ENCODE assay signal across 23 mouse cellular contexts in genomic region chr19:22703876-22704275, GRCm38 (mm10).
DNase-seq lines count a peak whose midpoint lies in the region; ATAC-seq and TF ChIP-seq lines count a peak whose summit lies in the region.
"Had no signal": no experiment of that assay in that cellular context is flagged by ENCODE, and none has a peak within 500 bp of the region (broad histone marks: within the 10 kb centered on the region; RNA-seq: fewer than 3 reads in every experiment).

No protein-coding gene starts in this region.

- H3K9me3 ChIP-seq in forebrain, embryonic 15.5 days: no peaks in the 10 kb centered on the region
- no peaks in the 10 kb centered on the region for H3K9me3 ChIP-seq in forebrain, embryonic 12.5 days
- H3K9me3 ChIP-seq in lung, postnatal 0 days (ENCODE audit: low read length): no peaks in the 10 kb centered on the region
- no peaks in the 10 kb centered on the region for H3K9me3 ChIP-seq in liver, embryonic 12.5 days (replicated peaks)
- H3K9me3 ChIP-seq: embryonic facial prominence, embryonic 12.5 days; heart, embryonic 15.5 days; midbrain, embryonic 10.5 days had no signal

- H3K27me3 ChIP-seq in forebrain, embryonic 15.5 days: no peaks in the 10 kb centered on the region
- peaks cover 5% of the 10 kb centered on the region for H3K27me3 ChIP-seq in forebrain, embryonic 12.5 days
- H3K27me3 ChIP-seq in lung, postnatal 0 days (replicated peaks; ENCODE audit: insufficient read depth, low read length): no peaks in the 10 kb centered on the region
- no peaks in the 10 kb centered on the region for H3K27me3 ChIP-seq in liver, embryonic 12.5 days (replicated peaks)
- H3K27me3 ChIP-seq: CH12.LX; embryonic facial prominence, embryonic 12.5 days had no signal

- no peak overlapping the region for H3K27ac ChIP-seq in forebrain, embryonic 15.5 days (replicated peaks)
- no peak overlapping the region for H3K27ac ChIP-seq in forebrain, embryonic 12.5 days
- H3K27ac ChIP-seq in lung, postnatal 0 days (ENCODE audit: low read length): no peak overlapping the region
- no peak overlapping the region for H3K27ac ChIP-seq in liver, embryonic 12.5 days
- H3K27ac ChIP-seq: embryonic facial prominence, embryonic 12.5 days; heart, adult 2 months; heart, embryonic 15.5 days; left cerebral cortex, adult 2 months; midbrain, embryonic 10.5 days had no signal

- no peak overlapping the region for H3K4me2 ChIP-seq in forebrain, embryonic 15.5 days (replicated peaks)
- no peak overlapping the region for H3K4me2 ChIP-seq in forebrain, embryonic 12.5 days
- no peak overlapping the region for H3K4me2 ChIP-seq in lung, postnatal 0 days (replicated peaks; ENCODE audit: low read depth, low read length)
- H3K4me2 ChIP-seq in liver, embryonic 12.5 days: no peak overlapping the region
- H3K4me2 ChIP-seq: embryonic facial prominence, embryonic 12.5 days; heart, embryonic 15.5 days; lung, embryonic 14.5 days had no signal

- no peak for TF ChIP-seq CTCF in lung, postnatal 0 days (IDR thresholded peaks at IDR 0.05)

- no peaks in the 10 kb centered on the region for H3K36me3 ChIP-seq in forebrain, embryonic 15.5 days
- H3K36me3 ChIP-seq in forebrain, embryonic 12.5 days (replicated peaks): no peaks in the 10 kb centered on the region
- no peaks in the 10 kb centered on the region for H3K36me3 ChIP-seq in lung, postnatal 0 days (ENCODE audit: insufficient read depth, low read length)
- H3K36me3 ChIP-seq in liver, embryonic 12.5 days: no peaks in the 10 kb centered on the region
- H3K36me3 ChIP-seq: embryonic facial prominence, embryonic 12.5 days; heart, embryonic 15.5 days; midbrain, embryonic 10.5 days had no signal

- H3K4me1 ChIP-seq in forebrain, embryonic 15.5 days: peaks cover 11% of the 10 kb centered on the region
- peaks cover 8% of the 10 kb centered on the region; the same call in 1 of the 2 replicates for H3K4me1 ChIP-seq in forebrain, embryonic 12.5 days
- no peaks in the 10 kb centered on the region for H3K4me1 ChIP-seq in lung, postnatal 0 days (ENCODE audit: insufficient read depth, low read depth, low read length)
- no peaks in the 10 kb centered on the region for H3K4me1 ChIP-seq in liver, embryonic 12.5 days

- no peak overlapping the region for H3K9ac ChIP-seq in forebrain, embryonic 15.5 days (replicated peaks)
- H3K9ac ChIP-seq in forebrain, embryonic 12.5 days: no peak overlapping the region
- no peak overlapping the region for H3K9ac ChIP-seq in lung, postnatal 0 days (replicated peaks; ENCODE audit: low read depth)
- no peak overlapping the region for H3K9ac ChIP-seq in liver, embryonic 12.5 days
- H3K9ac ChIP-seq: embryonic facial prominence, embryonic 12.5 days; heart, embryonic 15.5 days; lung, embryonic 14.5 days had no signal

- 13% methylated on average over 6 of the region's 6 CpGs for WGBS in forebrain, embryonic 15.5 days
- 31% methylated on average over 6 of the region's 6 CpGs for WGBS in forebrain, embryonic 12.5 days
- 53% methylated on average over 6 of the region's 6 CpGs for WGBS in lung, postnatal 0 days
- 75% methylated on average over 6 of the region's 6 CpGs for WGBS in liver, embryonic 12.5 days (ENCODE audit: insufficient replicate concordance)

- DNase-seq in lung, postnatal 0 days (ENCODE audit: low spot score): peak; percentile 61
- no peak for DNase-seq in lung, postnatal 10 days
- peak; percentile 32 for DNase-seq in ZHBTc4 (ENCODE audit: low read depth, low spot score)
- peak; percentile 43 for DNase-seq in forelimb bud, embryonic 11.5 days (ENCODE audit: low read depth, low spot score)
- DNase-seq in right cerebral cortex, postnatal 36 days (ENCODE audit: low spot score in 2 of 2): no peak
- DNase-seq: adrenal gland, adult 2 months; cerebellum, adult 9-11 months; heart, adult 2 months; heart, postnatal 4 days; kidney, adult 18-20 months; kidney, postnatal 10 days; left cerebral cortex, postnatal 4 days; liver; lung, embryonic 14.5 days; thymus, postnatal 25 days had no signal

- no peak overlapping the region for H3K4me3 ChIP-seq in forebrain, embryonic 15.5 days
- H3K4me3 ChIP-seq in forebrain, embryonic 12.5 days (replicated peaks): no peak overlapping the region
- no peak overlapping the region for H3K4me3 ChIP-seq in lung, postnatal 0 days (ENCODE audit: low read depth, low read length)
- no peak overlapping the region for H3K4me3 ChIP-seq in liver, embryonic 12.5 days
- H3K4me3 ChIP-seq: embryonic facial prominence, embryonic 12.5 days; heart, adult 2 months; heart, embryonic 15.5 days; left cerebral cortex, adult 2 months; midbrain, embryonic 10.5 days had no signal

- no peak for TF ChIP-seq EP300 in lung, postnatal 0 days (IDR thresholded peaks at IDR 0.05)

- ATAC-seq in forebrain, embryonic 15.5 days (replicated peaks): peak; percentile 61
- ATAC-seq in forebrain, embryonic 12.5 days (ENCODE audit: low FRiP score): no peak
- ATAC-seq in lung, postnatal 0 days: peak; percentile 58; the same call in 1 of the 2 replicates
- no peak for ATAC-seq in liver, embryonic 12.5 days

Comparison
In these comparisons a context has a peak if more than half of its experiments do, and no peak if none do; other contexts are left out.
1. ATAC-seq: peak in forebrain, embryonic 15.5 days (single experiment) and lung, postnatal 0 days (single experiment); none in forebrain, embryonic 12.5 days (single experiment) and liver, embryonic 12.5 days (single experiment).
2. DNase-seq: peak in lung, postnatal 0 days (single experiment), ZHBTc4 (single experiment) and forelimb bud, embryonic 11.5 days (single experiment); none in lung, postnatal 10 days (single experiment) and right cerebral cortex, postnatal 36 days (0 of 2).